Mouse (Mus musculus) testis, adult 2 months (tissue): Measurements from ENCODE around the gene Hcn2. TPM values are rescaled to one million over a fixed set of nuclear protein-coding genes. Genes with fewer than 3 reads are reported as not detected.

Experiments
- H3K27ac ChIP-seq: fragments of 200-500 bp; 2 replicates; pipeline ENCODE4 v1.5.1; 2012; ENCODE audit warnings: low read depth, low read length; ENCODE audit not compliant: control insufficient read depth, insufficient read depth
- H3K27me3 ChIP-seq: fragments of 200-500 bp; 2 replicates; pipeline ENCODE4 v1.6.1; 2012; ENCODE audit warnings: mild to moderate bottlenecking, low read length, moderate library complexity; ENCODE audit not compliant: control insufficient read depth, insufficient read depth
- H3K36me3 ChIP-seq: fragments of 200-500 bp; 2 replicates; pipeline ENCODE4 v1.6.1; 2012; ENCODE audit warnings: mild to moderate bottlenecking, low read length; ENCODE audit not compliant: control insufficient read depth, insufficient read depth
- H3K4me1 ChIP-seq: fragments of 200-500 bp; 2 replicates; pipeline ENCODE4 v1.6.1; 2012; ENCODE audit warnings: low read length; ENCODE audit not compliant: control insufficient read depth, insufficient read depth
- H3K4me3 ChIP-seq: fragments of 200-500 bp; 2 replicates; pipeline ENCODE4 v1.5.1; 2012; ENCODE audit warnings: low read depth, mild to moderate bottlenecking, low read length, moderate library complexity, mixed read lengths; ENCODE audit not compliant: control insufficient read depth
- CTCF ChIP-seq: fragments of 200-500 bp; IDR thresholded peaks from 2 replicates; pipeline ENCODE4 v1.5.1; 2012; ENCODE audit warnings: low read depth, mild to moderate bottlenecking, inconsistent platforms, low read length, moderate library complexity; ENCODE audit not compliant: control insufficient read depth, insufficient read depth, insufficient replicate concordance
- POLR2A ChIP-seq: fragments of 200-500 bp; IDR thresholded peaks from 2 replicates; pipeline ENCODE4 v1.6.1; 2012; ENCODE audit warnings: low read depth, mild to moderate bottlenecking, inconsistent platforms, low read length, moderate library complexity; ENCODE audit not compliant: control insufficient read depth
- polyA plus RNA-seq: library from polyadenylated mRNA; depleted of rRNA; stranded (reverse); fragments of >200 nt; gene quantifications from 2 replicates; pipeline ENCODE4 v1.2.3, GENCODE M21; 2012

Gene Hcn2
- polyA plus RNA-seq, 1 experiment = 0.69 TPM

- H3K27ac ChIP-seq = no peak overlapping the region
- no peak for TF ChIP-seq POLR2A
- TF ChIP-seq CTCF = no peak
- peaks cover 12% of the 10 kb centered on the region for H3K4me1 ChIP-seq
- H3K27me3 ChIP-seq = no peaks in the 10 kb centered on the region
- H3K36me3 ChIP-seq = no peaks in the 10 kb centered on the region; the same call in none of the 2 replicates
- no peak overlapping the region for H3K4me3 ChIP-seq
Observed at GRCm38 (mm10) chr10:79764234-79764633, 47.8 kb downstream of the Hcn2 start.

GRCm38 (mm10) chr10:79765228-79765745, 48.9 kb downstream of the Hcn2 start:
- no peak overlapping the region; the same call in 1 of the 2 replicates for H3K27ac ChIP-seq
- no peaks in the 10 kb centered on the region for H3K27me3 ChIP-seq
- no peaks in the 10 kb centered on the region; the same call in none of the 2 replicates for H3K36me3 ChIP-seq
- H3K4me1 ChIP-seq = peaks cover 12% of the 10 kb centered on the region
- TF ChIP-seq CTCF (no peak), POLR2A (no peak)
- H3K4me3 ChIP-seq = peak overlapping the region; percentile 90

DNA sequence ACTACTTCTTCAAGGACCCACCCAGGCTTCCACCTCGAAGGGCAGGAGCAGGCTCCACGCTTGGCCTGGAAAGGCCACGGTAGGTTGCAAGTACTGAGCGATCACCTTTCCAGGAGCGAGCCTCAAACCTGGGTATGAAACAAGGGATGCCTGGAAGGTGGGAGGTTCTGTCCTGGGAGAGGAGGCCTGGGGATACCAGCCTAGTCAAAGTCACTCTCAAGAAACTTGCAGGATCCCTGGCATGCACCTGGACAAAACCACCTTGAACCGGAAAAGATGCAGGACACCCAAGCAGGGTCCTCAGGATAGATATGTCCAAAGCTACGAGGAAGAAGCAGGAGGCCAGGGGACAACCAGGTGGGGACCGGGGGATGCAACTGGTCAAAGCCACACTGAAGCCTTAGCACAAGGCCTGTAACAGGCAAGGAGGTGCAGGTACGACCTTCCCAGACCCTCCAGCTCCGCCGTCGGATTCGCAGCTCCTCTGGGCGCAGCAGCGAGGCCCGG, 49.6 kb downstream of the Hcn2 start:
- Histone ChIP-seq H3K4me3 (peak overlapping the region; percentile 90), H3K27me3 (no peaks in the 10 kb centered on the region), H3K27ac (peak overlapping the region; percentile 95), H3K4me1 (peaks cover 12% of the 10 kb centered on the region), H3K36me3 (no peaks in the 10 kb centered on the region; the same call in none of the 2 replicates)
- no peak for TF ChIP-seq CTCF
- no peak for TF ChIP-seq POLR2A

DNA sequence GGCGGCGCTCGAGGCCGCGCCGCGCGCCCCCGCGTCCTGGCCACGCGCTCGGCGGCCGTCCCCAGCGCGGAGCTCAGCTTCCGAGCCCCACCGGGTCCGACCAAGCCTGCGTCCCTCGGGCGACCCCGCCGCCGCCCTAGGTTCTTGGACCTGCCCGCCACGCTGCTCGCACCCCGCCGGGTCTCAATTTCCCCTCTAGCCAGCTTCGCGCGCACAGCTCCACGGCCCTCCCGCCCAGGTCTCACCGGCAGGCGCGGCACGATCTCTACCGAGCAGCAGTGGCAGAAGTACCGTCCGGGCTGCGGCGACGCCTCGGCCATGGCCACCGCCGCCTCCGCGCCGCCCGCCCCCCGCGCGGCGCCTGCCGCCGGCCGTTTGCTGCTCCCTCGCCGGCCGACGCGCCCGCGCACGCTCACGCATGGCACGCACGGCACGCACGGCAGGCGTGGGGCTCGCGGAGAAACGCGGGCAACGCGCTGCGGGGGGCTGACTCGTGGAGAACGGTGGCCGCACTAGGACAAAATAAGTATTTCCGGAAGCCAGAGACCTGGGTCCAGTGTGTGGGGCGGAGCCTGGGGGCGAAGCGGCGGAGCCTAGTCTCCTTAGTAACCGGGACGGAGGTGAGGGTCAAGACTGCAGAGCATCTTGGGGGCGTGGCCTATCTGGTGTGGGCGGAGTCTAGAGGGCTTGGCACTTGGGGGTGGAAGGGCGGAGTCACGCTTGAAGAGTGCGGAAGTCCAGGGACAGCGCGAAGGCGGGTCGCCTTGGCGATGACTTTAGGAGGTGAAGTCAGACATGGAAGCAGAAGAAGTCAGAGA, 50.3 kb downstream of the Hcn2 start, which contains the start of gene Rnf126:
Rnf126 (minus strand) TSS at position 445 of the 818 bp plus-strand sequence.
- H3K4me1 ChIP-seq = peaks cover 12% of the 10 kb centered on the region
- TF ChIP-seq POLR2A (peak; percentile 35), CTCF (no peak)
- H3K27ac ChIP-seq = peak within 1 kb of the TSS; percentile 95
- H3K27me3 ChIP-seq = no peaks in the 10 kb centered on the region
- H3K4me3 ChIP-seq = peak within 1 kb of the TSS; percentile 90
- no peaks in the 10 kb centered on the region; the same call in 1 of the 2 replicates for H3K36me3 ChIP-seq

DNA sequence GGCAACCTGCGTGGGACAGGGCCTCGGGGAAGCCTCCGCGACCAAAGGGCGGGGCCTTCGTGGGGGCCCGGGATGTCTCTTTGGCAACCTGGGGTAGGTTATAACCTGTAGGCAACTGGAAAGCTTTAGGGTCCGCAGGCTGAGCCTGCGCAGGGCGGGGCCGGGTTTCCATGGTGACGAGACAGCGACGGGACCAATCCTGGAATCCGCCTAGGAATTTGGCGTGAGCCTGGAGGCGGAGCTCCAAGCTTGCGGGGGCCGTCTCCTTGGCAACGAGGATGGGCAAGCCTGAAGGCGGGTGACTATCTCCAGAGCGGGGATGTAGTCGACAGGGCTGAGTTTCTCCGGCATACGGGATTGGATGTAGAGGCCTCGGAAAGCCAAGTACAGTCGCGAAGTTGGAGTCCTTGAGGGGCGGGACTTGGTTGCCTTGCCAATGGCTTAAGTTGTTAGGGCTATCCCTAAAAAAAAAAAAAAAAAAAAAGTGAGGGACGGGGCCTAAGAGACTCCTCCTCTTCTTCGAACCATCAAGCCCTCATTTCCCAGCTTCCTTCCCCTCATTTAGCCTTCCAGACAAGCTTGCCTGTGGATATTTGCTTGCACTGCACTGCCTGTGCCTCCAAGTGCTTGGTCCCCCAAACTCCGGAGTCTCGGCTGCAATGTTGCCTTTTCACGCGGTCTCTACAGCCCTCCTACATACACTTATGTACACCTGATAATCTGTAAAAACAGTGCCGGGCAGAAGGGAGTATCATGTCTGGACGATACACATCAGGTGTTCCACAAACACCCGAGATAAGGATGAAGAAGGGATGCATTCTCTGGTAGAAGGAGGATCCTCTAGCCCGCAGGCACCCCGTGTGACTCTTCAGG, 51.2 kb downstream of the Hcn2 start:
- peaks cover 14% of the 10 kb centered on the region for H3K4me1 ChIP-seq
- H3K36me3 ChIP-seq = no peaks in the 10 kb centered on the region; the same call in 1 of the 2 replicates
- peak overlapping the region; percentile 88 for H3K27ac ChIP-seq
- no peaks in the 10 kb centered on the region for H3K27me3 ChIP-seq
- H3K4me3 ChIP-seq = peak overlapping the region; percentile 90
- no peak; the same call in none of the 2 replicates for TF ChIP-seq POLR2A
- TF ChIP-seq CTCF = no peak

- H3K27me3 ChIP-seq = no peaks in the 10 kb centered on the region
- H3K4me1 ChIP-seq = peaks cover 14% of the 10 kb centered on the region
- peak overlapping the region; percentile 90 for H3K4me3 ChIP-seq
- TF ChIP-seq CTCF = peak; percentile 85; the same call in 1 of the 2 replicates
- TF ChIP-seq POLR2A = no peak
- no peak overlapping the region for H3K27ac ChIP-seq
- H3K36me3 ChIP-seq = no peaks in the 10 kb centered on the region; the same call in 1 of the 2 replicates
Observed at GRCm38 (mm10) chr10:79768400-79768799, 52.0 kb downstream of the Hcn2 start.
